Mouse (Mus musculus) myocyte (in vitro differentiated cells): ENCODE measurements around the gene Zfp715. TPM values are rescaled to one million over a fixed set of nuclear protein-coding genes. Genes with fewer than 3 reads are reported as not detected.

Source experiments
- H3K27me3 ChIP-seq: one replicate; pipeline ENCODE4 v1.6.1; 2011; ENCODE audit not compliant: control insufficient read depth, insufficient read depth, insufficient read length
- H3K36me3 ChIP-seq: one replicate; pipeline ENCODE4 v1.6.1; 2011; ENCODE audit not compliant: control insufficient read depth, insufficient read depth
- H3K4me2 ChIP-seq: one replicate; pipeline ENCODE4 v1.6.1; 2011; ENCODE audit warnings: low read depth, control low read depth
- H3K4me3 ChIP-seq: one replicate; pipeline ENCODE4 v1.5.1; 2011; ENCODE audit warnings: mild to moderate bottlenecking, control low read depth, moderate library complexity
- H3K79me2 ChIP-seq: one replicate; pipeline ENCODE4 v1.6.1; 2011; ENCODE audit not compliant: control insufficient read depth, insufficient read depth
- H3ac ChIP-seq: one replicate; pipeline ENCODE4 v1.6.1; 2011; ENCODE audit not compliant: control insufficient read depth, insufficient read length
- CEBPB ChIP-seq: IDR thresholded peaks from 2 replicates; pipeline ENCODE4 v1.6.1; 2011; ENCODE audit warnings: mild to moderate bottlenecking, moderate library complexity; ENCODE audit not compliant: poor library complexity, insufficient read depth, severe bottlenecking
- E2F4 ChIP-seq: IDR thresholded peaks from one replicate; pipeline ENCODE4 v1.6.1; 2011; ENCODE audit warnings: mild to moderate bottlenecking, control low read depth, moderate library complexity; ENCODE audit not compliant: insufficient read depth
- MAX ChIP-seq: IDR thresholded peaks from one replicate; pipeline ENCODE4 v1.6.1; 2011; ENCODE audit warnings: low read depth, mild to moderate bottlenecking, control low read depth
- MYOD1 ChIP-seq, 3 experiments: IDR thresholded peaks; one replicate each; pipeline ENCODE4 v1.6.1; 2011; ENCODE audit warnings: control low read depth in 2 of 3, low read depth in 2 of 3, mild to moderate bottlenecking in 2 of 3, moderate library complexity in 1 of 3; ENCODE audit not compliant: insufficient read length in 2 of 3, control insufficient read depth in 1 of 3
- MYOG ChIP-seq, 3 experiments: IDR thresholded peaks; one replicate each; pipeline ENCODE4 v1.6.1; 2011; ENCODE audit warnings: control low read depth in 2 of 3, low read depth in 2 of 3, mild to moderate bottlenecking in 2 of 3; ENCODE audit not compliant: insufficient read length in 2 of 3, control insufficient read depth in 1 of 3, insufficient read depth in 1 of 3
- POLR2A ChIP-seq: IDR thresholded peaks from one replicate; pipeline ENCODE4 v1.6.1; 2011; ENCODE audit warnings: low read depth, mild to moderate bottlenecking, control low read depth, moderate library complexity; ENCODE audit not compliant: insufficient read length
- POLR2AphosphoS2 ChIP-seq: IDR thresholded peaks from one replicate; pipeline ENCODE4 v1.6.1; 2011; ENCODE audit warnings: low read depth, control low read depth; ENCODE audit not compliant: insufficient read length
- REST ChIP-seq: IDR thresholded peaks from one replicate; pipeline ENCODE4 v1.6.1; 2011; ENCODE audit warnings: mild to moderate bottlenecking, control low read depth, moderate library complexity; ENCODE audit not compliant: insufficient read depth, insufficient read length
- SRF ChIP-seq: IDR thresholded peaks from one replicate; pipeline ENCODE4 v1.6.1; 2011; ENCODE audit warnings: low read depth; ENCODE audit not compliant: control insufficient read depth, insufficient read length
- TCF12 ChIP-seq: IDR thresholded peaks from one replicate; pipeline ENCODE4 v1.6.1; 2011; ENCODE audit warnings: mild to moderate bottlenecking, control low read depth; ENCODE audit not compliant: poor library complexity, insufficient read depth, severe bottlenecking
- TCF3 ChIP-seq: IDR thresholded peaks from one replicate; pipeline ENCODE4 v1.6.1; 2011; ENCODE audit warnings: low read depth, control low read depth; ENCODE audit not compliant: insufficient read length
- USF1 ChIP-seq: IDR thresholded peaks from one replicate; pipeline ENCODE4 v1.6.1; 2011; ENCODE audit warnings: low read depth, mild to moderate bottlenecking, control low read depth, moderate library complexity
- polyA plus RNA-seq: library from polyadenylated mRNA; unstranded; fragments of >200 nt; fragmentation: generic; extraction: Trizol; gene quantifications from one replicate; pipeline ENCODE4 v1.2.1, GENCODE M21; 2012; ENCODE audit warnings: missing spikeins

Zfp715 gene
- polyA plus RNA-seq, 1 experiment, result 2.7 TPM

DNA sequence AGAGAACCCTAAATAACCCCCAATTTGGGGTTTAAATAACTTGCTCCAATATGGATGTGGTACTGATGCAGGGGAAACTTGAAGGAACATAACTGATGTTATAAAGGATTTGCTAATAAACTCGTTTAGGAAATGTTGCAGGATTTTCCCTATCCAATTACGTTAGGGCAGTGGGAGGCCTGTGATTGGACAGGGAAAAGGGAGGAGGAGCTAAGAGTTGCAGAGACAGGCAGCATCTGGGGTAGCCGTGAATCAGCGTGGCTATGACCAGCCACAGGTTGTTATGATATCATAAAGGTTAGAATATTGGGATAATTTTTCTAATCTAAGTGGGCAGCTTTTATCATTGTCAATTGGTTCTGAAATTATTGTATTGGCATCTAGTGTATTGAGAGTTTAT is 15.0 kb upstream of the Zfp715 start:
- H3K27me3 ChIP-seq, result no peaks in the 10 kb centered on the region
- H3K79me2 ChIP-seq, result no peaks in the 10 kb centered on the region
- no peak overlapping the region for H3ac ChIP-seq
- TF ChIP-seq E2F4, result no peak
- TF ChIP-seq TCF3, result no peak
- no peak for TF ChIP-seq POLR2A
- TF ChIP-seq MAX, result no peak
- no peak for TF ChIP-seq TCF12
- no peak for TF ChIP-seq MYOD1 (IDR thresholded peaks at IDR 0.05; ENCODE audit: control insufficient read depth in 1 of 3, insufficient read length in 2 of 3, low read depth in 2 of 3)
- TF ChIP-seq CEBPB, result no peak
- TF ChIP-seq MYOG (IDR thresholded peaks at IDR 0.05; ENCODE audit: control insufficient read depth in 1 of 3, insufficient read depth in 1 of 3, insufficient read length in 2 of 3, low read depth in 2 of 3), result no peak
- no peak for TF ChIP-seq USF1
- no peak for TF ChIP-seq SRF
- TF ChIP-seq REST, result no peak
- no peak for TF ChIP-seq POLR2AphosphoS2
- no peak overlapping the region for H3K4me3 ChIP-seq
- no peaks in the 10 kb centered on the region for H3K36me3 ChIP-seq
- no peak overlapping the region for H3K4me2 ChIP-seq

DNA sequence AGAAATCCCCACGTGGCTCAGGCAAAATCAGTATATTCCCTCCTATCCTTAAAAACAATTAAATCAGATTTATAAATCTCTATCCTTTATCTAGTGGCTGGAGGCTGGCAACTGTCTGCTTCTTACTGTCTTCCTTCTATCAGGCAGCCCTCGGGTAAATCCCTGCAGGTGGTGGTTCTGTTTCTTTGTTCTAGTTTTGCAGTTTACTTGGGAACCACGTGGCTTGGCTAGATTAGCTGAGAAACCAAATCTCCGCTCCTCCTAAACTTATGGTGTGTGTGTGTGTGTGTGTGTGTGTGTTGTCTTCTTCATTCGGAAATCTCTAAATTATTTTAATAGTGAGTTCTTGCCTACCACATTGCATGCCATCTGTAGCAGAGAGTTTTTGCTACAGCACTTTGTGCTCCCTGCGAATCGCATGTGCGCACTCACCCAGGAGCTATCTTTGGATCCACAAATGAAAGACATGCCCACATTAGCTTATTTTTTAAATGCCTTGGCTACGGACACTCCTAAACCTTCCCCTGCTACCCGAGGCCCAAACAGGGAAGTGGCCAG is 13.2 kb upstream of the Zfp715 start:
- no peak overlapping the region for H3K4me3 ChIP-seq
- no peak overlapping the region for H3K4me2 ChIP-seq
- H3K36me3 ChIP-seq, result no peaks in the 10 kb centered on the region
- no peak overlapping the region for H3ac ChIP-seq
- H3K79me2 ChIP-seq, result no peaks in the 10 kb centered on the region
- H3K27me3 ChIP-seq, result no peaks in the 10 kb centered on the region
- TF ChIP-seq TCF12, result no peak
- TF ChIP-seq REST, result no peak

DNA sequence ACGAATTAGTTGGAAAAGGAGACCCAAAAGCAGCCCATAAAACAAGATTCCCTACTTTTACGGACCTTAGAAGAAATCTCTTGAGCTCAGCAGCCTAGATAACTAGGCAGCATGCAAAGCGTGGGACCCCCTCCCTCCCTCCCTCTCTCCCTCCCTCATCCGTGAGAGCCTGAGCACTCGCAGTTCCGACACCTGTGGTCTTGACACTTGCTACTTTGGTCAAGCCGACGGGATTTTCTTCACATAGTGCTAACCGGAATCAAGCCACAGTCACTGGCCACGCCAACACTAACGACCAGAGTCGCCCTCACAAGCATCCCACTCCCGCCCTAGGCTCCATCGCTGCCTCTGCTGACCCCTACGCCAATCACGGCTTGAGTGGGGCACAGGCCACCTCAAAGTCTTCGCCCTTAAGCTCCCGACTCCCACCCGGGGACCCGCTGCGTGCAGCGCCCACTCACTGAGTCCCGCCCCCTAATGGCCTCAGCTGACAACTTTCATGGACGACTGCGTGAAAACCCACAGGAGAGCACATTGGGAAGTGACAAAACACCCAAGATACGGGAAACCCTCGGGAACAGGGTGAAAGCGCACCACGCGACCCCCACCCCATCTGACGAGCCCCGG is 595 bp downstream of the Zfp715 start:
- H3K27me3 ChIP-seq, result no peaks in the 10 kb centered on the region
- H3ac ChIP-seq, result peak overlapping the region; percentile 23
- H3K79me2 ChIP-seq, result peaks cover 30% of the 10 kb centered on the region
- H3K4me2 ChIP-seq, result peak overlapping the region; percentile 88
- H3K4me3 ChIP-seq, result peak overlapping the region; percentile 84
- peaks cover 12% of the 10 kb centered on the region for H3K36me3 ChIP-seq
- TF ChIP-seq TCF12 (no peak), MYOG (IDR thresholded peaks at IDR 0.05; ENCODE audit: control insufficient read depth in 1 of 3, insufficient read depth in 1 of 3, insufficient read length in 2 of 3, low read depth in 2 of 3) (peak in 1 of 3 experiments; percentile 9), CEBPB (no peak), MYOD1 (IDR thresholded peaks at IDR 0.05; ENCODE audit: control insufficient read depth in 1 of 3, insufficient read length in 2 of 3, low read depth in 2 of 3) (peak in 1 of 3 experiments; percentile 0), MAX (no peak), E2F4 (no peak), SRF (no peak)

DNA sequence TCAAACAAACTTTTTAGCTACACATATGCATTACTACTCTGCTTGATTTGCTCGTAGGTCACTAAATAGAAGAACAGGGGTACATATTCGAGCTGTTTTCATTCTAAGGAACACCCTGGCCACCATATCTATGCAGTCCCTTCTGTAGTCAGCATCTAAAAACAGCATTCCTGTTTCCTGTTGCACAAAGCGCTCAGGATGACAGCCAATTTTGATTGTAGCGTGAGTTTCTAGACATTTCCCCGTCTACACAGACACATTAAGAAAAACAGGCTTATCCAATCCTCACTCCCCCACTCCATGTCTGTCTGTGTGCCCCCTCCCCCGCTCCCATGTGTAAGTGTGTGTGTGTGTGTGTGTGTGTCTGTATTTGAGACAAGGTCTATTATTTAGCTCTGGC is 1.5 kb downstream of the Zfp715 start:
- no peak overlapping the region for H3ac ChIP-seq
- no peaks in the 10 kb centered on the region for H3K27me3 ChIP-seq
- H3K4me3 ChIP-seq, result peak overlapping the region; percentile 84
- peaks cover 12% of the 10 kb centered on the region for H3K36me3 ChIP-seq
- H3K4me2 ChIP-seq, result peak overlapping the region; percentile 88
- H3K79me2 ChIP-seq, result peaks cover 30% of the 10 kb centered on the region
- TF ChIP-seq POLR2A, result no peak
- TF ChIP-seq POLR2AphosphoS2, result no peak
- no peak for TF ChIP-seq E2F4

DNA sequence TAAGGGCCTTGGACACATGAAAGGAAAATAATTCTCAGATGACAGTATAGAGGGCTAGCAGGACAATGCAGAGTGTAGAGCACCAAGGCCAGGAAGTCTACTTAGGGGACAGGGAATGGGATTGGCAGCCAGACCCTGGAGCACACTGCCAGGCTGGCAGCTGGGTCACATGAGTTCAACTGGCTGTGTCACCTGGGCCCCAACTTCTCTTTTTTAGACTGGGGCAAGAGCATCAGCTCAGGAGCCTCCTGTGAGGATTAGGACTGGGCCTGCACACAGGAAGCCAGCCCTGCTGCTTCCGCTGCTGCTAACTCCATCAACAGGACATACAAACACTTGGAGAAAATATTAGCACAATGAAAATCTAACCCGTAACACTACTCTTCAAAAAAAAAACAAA is 4.0 kb downstream of the Zfp715 start:
- Histone ChIP-seq H3K36me3 (peaks cover 12% of the 10 kb centered on the region), H3K27me3 (no peaks in the 10 kb centered on the region), H3K79me2 (peaks cover 35% of the 10 kb centered on the region), H3K4me3 (no peak overlapping the region), H3ac (no peak overlapping the region), H3K4me2 (no peak overlapping the region)
- TF ChIP-seq POLR2AphosphoS2, result no peak
- no peak for TF ChIP-seq USF1
- no peak for TF ChIP-seq POLR2A
- no peak for TF ChIP-seq MAX
